Mouse (Mus musculus) NIH3T3 (cell line): ENCODE results near the gene Cyp4f40.
"Not testable (repeated sequence)": the region's sequence is repeated elsewhere in the genome, so short reads cannot be mapped to it uniquely, and the experiment has no call there.

Source experiments
- DNase-seq: peaks from one replicate; pipeline ENCODE4 v3.0.0-alpha.2; 2012; ENCODE audit warnings: low read depth

Gene Cyp4f40

DNA sequence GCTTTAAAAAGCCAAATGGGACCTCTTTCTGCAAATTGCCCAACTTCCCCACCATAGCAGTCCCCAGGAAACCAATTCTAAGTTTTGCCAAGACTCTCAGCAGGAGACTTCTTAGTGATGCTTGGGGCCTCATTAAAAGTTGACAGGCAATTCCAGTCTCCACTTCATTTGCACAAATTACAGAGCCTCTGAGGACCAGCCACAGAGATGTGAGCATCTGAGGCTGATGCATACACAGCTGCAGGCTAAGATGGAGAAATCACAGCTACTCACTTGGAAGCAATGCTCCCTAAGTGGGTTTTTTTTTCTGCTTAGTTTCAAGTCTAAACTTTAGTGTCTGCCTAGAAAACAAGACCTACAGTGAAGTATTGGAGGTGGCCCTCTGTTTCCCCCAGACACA, 51.8 kb downstream of the Cyp4f40 start:
- not testable (repeated sequence) for DNase-seq

DNA sequence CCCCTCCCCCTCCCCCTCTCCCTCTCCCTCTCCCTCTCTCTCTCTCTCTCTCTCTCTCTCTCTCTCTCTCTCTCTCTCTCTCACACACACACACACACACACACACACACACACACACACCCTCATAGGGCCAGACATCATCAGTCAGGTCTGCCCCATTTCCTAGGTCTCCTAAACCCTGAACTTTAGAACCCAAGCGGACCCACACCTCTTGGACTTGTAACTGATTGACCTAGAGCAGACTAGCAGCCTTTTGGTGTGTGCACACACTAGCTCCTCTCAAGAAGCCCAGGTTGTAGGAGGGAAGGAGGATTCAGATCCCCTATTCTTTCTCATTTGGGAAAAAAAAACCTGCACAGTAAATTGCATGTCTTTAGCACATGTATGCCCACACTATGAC, 63.5 kb downstream of the Cyp4f40 start:
- not testable (repeated sequence) for DNase-seq

DNA sequence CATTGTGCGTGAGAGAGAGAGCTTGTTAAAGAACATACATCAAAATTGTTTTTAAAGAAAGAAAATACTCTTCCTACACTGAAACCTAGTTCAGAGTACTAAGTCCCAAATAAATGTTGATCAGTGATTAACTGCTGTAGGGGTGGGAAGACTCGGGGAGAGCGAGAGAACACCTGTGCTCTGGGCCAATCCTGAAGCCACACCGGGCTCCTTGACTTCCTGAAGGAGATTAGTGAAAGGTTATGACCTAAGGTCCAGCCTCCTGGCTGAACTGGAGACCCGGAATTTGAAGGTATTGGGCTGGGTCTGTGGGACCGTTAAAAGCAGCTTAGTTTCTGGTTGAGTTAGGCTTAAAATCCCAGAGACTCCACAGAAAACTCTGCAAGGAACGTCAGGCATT, 64.1 kb downstream of the Cyp4f40 start:
- no peak for DNase-seq

DNA sequence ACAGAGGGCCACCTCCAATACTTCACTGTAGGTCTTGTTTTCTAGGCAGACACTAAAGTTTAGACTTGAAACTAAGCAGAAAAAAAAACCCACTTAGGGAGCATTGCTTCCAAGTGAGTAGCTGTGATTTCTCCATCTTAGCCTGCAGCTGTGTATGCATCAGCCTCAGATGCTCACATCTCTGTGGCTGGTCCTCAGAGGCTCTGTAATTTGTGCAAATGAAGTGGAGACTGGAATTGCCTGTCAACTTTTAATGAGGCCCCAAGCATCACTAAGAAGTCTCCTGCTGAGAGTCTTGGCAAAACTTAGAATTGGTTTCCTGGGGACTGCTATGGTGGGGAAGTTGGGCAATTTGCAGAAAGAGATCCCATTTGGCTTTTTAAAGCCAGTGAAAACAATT, 67.7 kb downstream of the Cyp4f40 start:
- DNase-seq, result not testable (repeated sequence)
